Mouse (Mus musculus) bone marrow, adult 2 months (tissue): ENCODE measurements around the gene Lats2. TPM values are rescaled to one million over a fixed set of nuclear protein-coding genes. Genes with fewer than 3 reads are reported as not detected.
"Not testable (repeated sequence)": the region's sequence is repeated elsewhere in the genome, so short reads cannot be mapped to it uniquely, and the experiment has no call there.

Experiments
- H3K27ac ChIP-seq: fragments of 200-500 bp; 2 replicates; pipeline ENCODE4 v1.5.1; 2012; ENCODE audit warnings: low read depth, mild to moderate bottlenecking, control low read depth, inconsistent platforms, low read length; ENCODE audit not compliant: control insufficient read depth, poor library complexity, insufficient read depth
- H3K4me1 ChIP-seq: fragments of 200-500 bp; 2 replicates; pipeline ENCODE4 v1.6.1; 2011; ENCODE audit warnings: low read length; ENCODE audit not compliant: control insufficient read depth, insufficient read depth
- H3K4me3 ChIP-seq: fragments of 200-500 bp; replicated peaks from 2 replicates; pipeline ENCODE3; 2011; ENCODE audit warnings: mild to moderate bottlenecking, low read depth, low read length, control low read depth; ENCODE audit not compliant: control insufficient read depth
- CTCF ChIP-seq: fragments of 200-500 bp; IDR thresholded peaks from 2 replicates; pipeline ENCODE4 v1.5.1; 2011; ENCODE audit warnings: low read length, control low read depth; ENCODE audit not compliant: control insufficient read depth, insufficient read depth
- POLR2A ChIP-seq: fragments of 200-500 bp; IDR thresholded peaks from 2 replicates; pipeline ENCODE4 v1.6.1; 2011; ENCODE audit warnings: low read depth, mild to moderate bottlenecking, control low read depth, low read length, borderline replicate concordance; ENCODE audit not compliant: control insufficient read depth
- WGBS: fragments of 180-500 bp; shearing (Covaris S2); methylation state at CpG from one replicate; pipeline ENCODE4 v1.1.7; 2018; 5-methylcytosine and 5-hydroxymethylcytosine counted together
- polyA plus RNA-seq: library from polyadenylated mRNA; stranded (reverse); fragments of >200 nt; gene quantifications from 2 replicates; pipeline ENCODE4 v1.2.4, GENCODE M21; 2011; ENCODE audit warnings: low replicate concordance; ENCODE audit not compliant: missing spikeins, insufficient read depth, insufficient read length

The Lats2 gene
- polyA plus RNA-seq, 1 experiment = 10.6 TPM

GRCm38 (mm10) chr14:57772157-57772815 lies 14.1 kb upstream of the Lats2 start:
- H3K27ac ChIP-seq = peak overlapping the region; percentile 85
- TF ChIP-seq CTCF = no peak
- TF ChIP-seq POLR2A = no peak
- peak overlapping the region; percentile 27 for H3K4me3 ChIP-seq
- peaks cover 8% of the 10 kb centered on the region for H3K4me1 ChIP-seq
- WGBS = 24% methylated on average over 6 of the region's 6 CpGs

GRCm38 (mm10) chr14:57769102-57769501 lies 10.9 kb upstream of the Lats2 start:
- H3K4me1 ChIP-seq = peaks cover 8% of the 10 kb centered on the region
- no peak overlapping the region for H3K4me3 ChIP-seq
- TF ChIP-seq CTCF = no peak
- no peak for TF ChIP-seq POLR2A
- WGBS = 28% methylated on average over 5 of the region's 5 CpGs
- peak overlapping the region; percentile 82; the same call in 1 of the 2 replicates for H3K27ac ChIP-seq

GRCm38 (mm10) chr14:57760447-57761412 lies 2.5 kb upstream of the Lats2 start:
- WGBS = 73% methylated on average over 10 of the region's 10 CpGs
- H3K4me1 ChIP-seq = peaks cover 4% of the 10 kb centered on the region
- H3K4me3 ChIP-seq = no peak overlapping the region
- no peak overlapping the region for H3K27ac ChIP-seq
- TF ChIP-seq CTCF (no peak), POLR2A (no peak)

GRCm38 (mm10) chr14:57756094-57756493 lies 2.1 kb downstream of the Lats2 start:
- WGBS = 52% methylated on average over 4 of the region's 4 CpGs
- Histone ChIP-seq H3K27ac (no peak overlapping the region; the same call in 1 of the 2 replicates), H3K4me1 (peaks cover 4% of the 10 kb centered on the region), H3K4me3 (no peak overlapping the region)
- TF ChIP-seq POLR2A (no peak), CTCF (no peak)

- 78% methylated on average over 2 of the region's 2 CpGs for WGBS
- H3K4me3 ChIP-seq = no peak overlapping the region
- peaks cover 5% of the 10 kb centered on the region for H3K4me1 ChIP-seq
- H3K27ac ChIP-seq = no peak overlapping the region; the same call in 1 of the 2 replicates
- TF ChIP-seq CTCF (no peak), POLR2A (no peak)
These were observed 2.5 kb downstream of the Lats2 start for GRCm38 (mm10) chr14:57755661-57756060.

- 55% methylated on average over 9 of the region's 9 CpGs for WGBS
- TF ChIP-seq POLR2A (no peak), CTCF (no peak)
- Histone ChIP-seq H3K27ac (no peak overlapping the region), H3K4me3 (no peak overlapping the region), H3K4me1 (peaks cover 8% of the 10 kb centered on the region)
These were observed 4.7 kb downstream of the Lats2 start for GRCm38 (mm10) chr14:57753351-57753992.

- H3K4me3 ChIP-seq, H3K4me1 ChIP-seq: not testable (repeated sequence)
- peak overlapping the region; percentile 32; the same call in 1 of the 2 replicates for H3K27ac ChIP-seq
These were observed 7.2 kb downstream of the Lats2 start for GRCm38 (mm10) chr14:57751006-57751405.

GRCm38 (mm10) chr14:57749501-57749900 lies 8.7 kb downstream of the Lats2 start:
- peaks cover 3% of the 10 kb centered on the region for H3K4me1 ChIP-seq
- TF ChIP-seq POLR2A (no peak), CTCF (no peak)
- no peak overlapping the region for H3K4me3 ChIP-seq
- no peak overlapping the region for H3K27ac ChIP-seq
- WGBS = 72% methylated on average over 2 of the region's 2 CpGs
